Mouse (Mus musculus): Measurements from ENCODE around the gene Cacna1d.

Gene Cacna1d

GRCm38 (mm10) chr14:30024387-30024786 is 466.9 kb downstream of the Cacna1d start:
- no peak for DNase-seq (ENCODE audit: low spot score in 2 of 2)

GRCm38 (mm10) chr14:30022471-30022870 is 468.8 kb downstream of the Cacna1d start:
- DNase-seq (ENCODE audit: low spot score in 2 of 2), result no peak

GRCm38 (mm10) chr14:30019792-30020575 is 471.3 kb downstream of the Cacna1d start:
- no peak for DNase-seq (ENCODE audit: low spot score in 2 of 2)

GRCm38 (mm10) chr14:30019375-30019774 is 471.9 kb downstream of the Cacna1d start:
- DNase-seq (ENCODE audit: low spot score in 2 of 2), result no peak

- DNase-seq (ENCODE audit: low spot score in 2 of 2), result no peak
Measured at GRCm38 (mm10) chr14:30018846-30019245, 472.4 kb downstream of the Cacna1d start.

- DNase-seq (ENCODE audit: low spot score in 2 of 2), result no peak
Measured at GRCm38 (mm10) chr14:30018463-30018801, 472.8 kb downstream of the Cacna1d start.

GRCm38 (mm10) chr14:30017794-30018462 is 473.3 kb downstream of the Cacna1d start:
- DNase-seq (ENCODE audit: low spot score in 2 of 2), result no peak

GRCm38 (mm10) chr14:30016666-30017065 is 474.6 kb downstream of the Cacna1d start:
- no peak for DNase-seq (ENCODE audit: low spot score in 2 of 2)

- DNase-seq (ENCODE audit: low spot score in 2 of 2), result no peak
Measured at GRCm38 (mm10) chr14:30015008-30015407, 476.2 kb downstream of the Cacna1d start.

GRCm38 (mm10) chr14:30014487-30014886 is 476.8 kb downstream of the Cacna1d start:
- no peak for DNase-seq (ENCODE audit: low spot score in 2 of 2)

- no peak for DNase-seq (ENCODE audit: low spot score in 2 of 2)
Measured at GRCm38 (mm10) chr14:30011886-30012560, 479.2 kb downstream of the Cacna1d start.

GRCm38 (mm10) chr14:30009864-30010560 is 481.2 kb downstream of the Cacna1d start:
- peak in 1 of 2 experiments; percentile 51 for DNase-seq (ENCODE audit: low spot score in 2 of 2)

GRCm38 (mm10) chr14:30008733-30009575 is 482.3 kb downstream of the Cacna1d start, which contains the start of the genes Il17rb and Chdh:
Il17rb (minus strand) TSS chr14:30008896.
Chdh (plus strand) TSS chr14:30009023.
- peak in 1 of 2 experiments; percentile 40 for DNase-seq (ENCODE audit: low spot score in 2 of 2)

- no peak for DNase-seq (ENCODE audit: low spot score in 2 of 2)
Measured at GRCm38 (mm10) chr14:29999475-29999811, 491.8 kb downstream of the Cacna1d start.

- peak in 1 of 2 experiments; percentile 20 for DNase-seq (ENCODE audit: low spot score in 2 of 2)
Measured at GRCm38 (mm10) chr14:29998747-29999474, 492.3 kb downstream of the Cacna1d start.

GRCm38 (mm10) chr14:29997345-29997744 is 493.9 kb downstream of the Cacna1d start:
- no peak for DNase-seq (ENCODE audit: low spot score in 2 of 2)

GRCm38 (mm10) chr14:29996000-29996751 is 495.1 kb downstream of the Cacna1d start:
- no peak for DNase-seq (ENCODE audit: low spot score in 2 of 2)

- DNase-seq (ENCODE audit: low spot score in 2 of 2), result no peak
Measured at GRCm38 (mm10) chr14:29994976-29995375, 496.3 kb downstream of the Cacna1d start.

Measured in left cerebral cortex, adult 9 months (tissue).